Mouse (Mus musculus): Measurements from ENCODE around the gene Chtop. TPM values are rescaled to one million over a fixed set of nuclear protein-coding genes. Genes with fewer than 3 reads are reported as not detected.
A peak's percentile ranks its signal among the peaks of the same experiment; 100 is the strongest.

The Chtop gene
- polyA plus RNA-seq, 2 experiments: 103 to 169 TPM

DNA sequence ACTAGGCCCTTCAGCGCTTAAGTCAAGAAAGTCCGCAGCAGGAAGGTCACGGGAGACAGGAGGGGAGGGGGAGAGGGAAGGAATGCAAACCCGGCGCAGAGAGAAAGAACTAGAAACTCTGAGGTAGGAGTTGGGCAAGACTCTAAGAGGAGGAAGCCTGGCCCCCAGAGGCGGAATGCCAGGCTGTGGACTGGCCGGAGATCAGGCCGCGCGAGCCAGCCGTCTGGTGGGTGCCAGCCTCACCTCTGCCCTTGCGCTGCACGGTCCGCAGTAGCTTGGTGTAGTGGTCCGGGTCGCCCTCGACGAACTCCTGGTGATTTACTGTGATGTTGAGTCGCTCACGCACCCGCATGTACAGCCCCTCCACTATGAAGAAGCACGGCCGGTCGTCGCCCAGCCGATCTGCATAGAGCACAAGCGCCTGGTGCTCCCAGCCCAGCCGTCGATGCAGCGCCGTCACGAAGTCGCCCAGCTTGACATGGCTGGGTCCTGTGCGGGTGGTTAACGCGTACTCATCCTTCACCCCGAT lies 44.7 kb downstream of the Chtop start:
- Histone ChIP-seq H3K9ac (ENCODE audit: low read depth, low read length, severe bottlenecking) (peak overlapping the region; percentile 17; the same call in 1 of the 2 replicates), H3K4me3 (replicated peaks; ENCODE audit: low read length) (peak overlapping the region; percentile 40), H3K27ac (replicated peaks; ENCODE audit: low read depth, low read length) (no peak overlapping the region), H3K36me3 (ENCODE audit: control insufficient read depth, insufficient read depth, low read length) (no peaks in the 10 kb centered on the region), H3K4me1 (ENCODE audit: control insufficient read depth, insufficient read depth, low read length) (0 out of 2 replicates have a peak, but pooled peaks cover 2% of the 10 kb centered on the region), H3K4me2 (replicated peaks; ENCODE audit: low read depth, low read length, severe bottlenecking) (peak overlapping the region; percentile 79), H3K27me3 (ENCODE audit: control insufficient read depth, insufficient read depth, low read length) (peaks cover 41% of the 10 kb centered on the region), H3K9me3 (ENCODE audit: control insufficient read depth, low read length) (no peaks in the 10 kb centered on the region)
- DNase-seq (ENCODE audit: low spot score) (no peak), ATAC-seq (ENCODE audit: low FRiP score, low read depth) (no peak)
- 11% methylated on average over 37 of the region's 37 CpGs for WGBS
- no peak for TF ChIP-seq POLR2A (IDR thresholded peaks at IDR 0.05; ENCODE audit: borderline replicate concordance, extremely low read depth, insufficient read depth, insufficient read length)

GRCm38 (mm10) chr3:90462579-90462978 lies 46.7 kb downstream of the Chtop start:
- ATAC-seq (ENCODE audit: low FRiP score, low read depth): no peak
- DNase-seq (ENCODE audit: low spot score): no peak
- Histone ChIP-seq H3K27me3 (ENCODE audit: control insufficient read depth, insufficient read depth, low read length) (peaks cover 41% of the 10 kb centered on the region), H3K36me3 (ENCODE audit: control insufficient read depth, insufficient read depth, low read length) (no peaks in the 10 kb centered on the region), H3K4me1 (ENCODE audit: control insufficient read depth, insufficient read depth, low read length) (0 out of 2 replicates have a peak, but pooled peaks cover 2% of the 10 kb centered on the region), H3K9me3 (ENCODE audit: control insufficient read depth, low read length) (no peaks in the 10 kb centered on the region), H3K27ac (replicated peaks; ENCODE audit: low read depth, low read length) (no peak overlapping the region), H3K4me2 (replicated peaks; ENCODE audit: low read depth, low read length, severe bottlenecking) (no peak overlapping the region), H3K4me3 (replicated peaks; ENCODE audit: low read length) (no peak overlapping the region), H3K9ac (ENCODE audit: low read depth, low read length, severe bottlenecking) (no peak overlapping the region)
- TF ChIP-seq POLR2A (IDR thresholded peaks at IDR 0.05; ENCODE audit: borderline replicate concordance, extremely low read depth, insufficient read depth, insufficient read length): no peak
- 41% methylated on average over 7 of the region's 7 CpGs for WGBS

GRCm38 (mm10) chr3:90461935-90462334 lies 47.4 kb downstream of the Chtop start:
- no peak for TF ChIP-seq POLR2A (IDR thresholded peaks at IDR 0.05; ENCODE audit: borderline replicate concordance, extremely low read depth, insufficient read depth, insufficient read length)
- no peak overlapping the region for H3K4me2 ChIP-seq (replicated peaks; ENCODE audit: low read depth, low read length, severe bottlenecking)
- no peak overlapping the region for H3K27ac ChIP-seq (replicated peaks; ENCODE audit: low read depth, low read length)
- no peaks in the 10 kb centered on the region for H3K9me3 ChIP-seq (ENCODE audit: control insufficient read depth, low read length)
- no peak overlapping the region for H3K4me3 ChIP-seq (replicated peaks; ENCODE audit: low read length)
- peaks cover 41% of the 10 kb centered on the region for H3K27me3 ChIP-seq (ENCODE audit: control insufficient read depth, insufficient read depth, low read length)
- no peak for DNase-seq (ENCODE audit: low spot score)
- 86% methylated on average over 3 of the region's 3 CpGs for WGBS
- H3K9ac ChIP-seq (ENCODE audit: low read depth, low read length, severe bottlenecking): no peak overlapping the region
- H3K36me3 ChIP-seq (ENCODE audit: control insufficient read depth, insufficient read depth, low read length): no peaks in the 10 kb centered on the region
- ATAC-seq (ENCODE audit: low FRiP score, low read depth): no peak
- 0 out of 2 replicates have a peak, but pooled peaks cover 2% of the 10 kb centered on the region for H3K4me1 ChIP-seq (ENCODE audit: control insufficient read depth, insufficient read depth, low read length)

DNA sequence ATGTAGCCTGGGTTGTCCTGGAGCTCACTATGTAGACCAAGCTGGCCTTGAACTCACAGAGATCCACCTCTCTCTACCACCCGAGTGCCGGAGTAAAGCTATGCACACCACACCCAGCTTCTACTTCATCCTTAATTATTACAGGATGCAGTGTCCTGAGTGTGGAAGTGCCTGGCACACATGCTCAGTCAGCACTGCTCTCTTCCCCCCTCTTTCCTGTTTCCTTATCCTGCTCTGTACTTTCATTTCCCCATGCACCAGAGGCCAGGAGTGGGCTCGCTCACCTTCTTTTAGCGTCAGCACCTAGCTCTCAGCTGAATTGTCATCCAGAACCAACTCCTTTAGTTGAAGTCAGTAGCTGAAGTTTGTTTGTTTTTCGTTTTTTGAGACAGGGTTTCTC lies 49.0 kb downstream of the Chtop start:
- no peak for TF ChIP-seq POLR2A (IDR thresholded peaks at IDR 0.05; ENCODE audit: borderline replicate concordance, extremely low read depth, insufficient read depth, insufficient read length)
- 72% methylated on average over 5 of the region's 5 CpGs for WGBS
- no peak overlapping the region for H3K9ac ChIP-seq (ENCODE audit: low read depth, low read length, severe bottlenecking)
- H3K9me3 ChIP-seq (ENCODE audit: control insufficient read depth, low read length): no peaks in the 10 kb centered on the region
- DNase-seq (ENCODE audit: low spot score) (no peak), ATAC-seq (ENCODE audit: low FRiP score, low read depth) (no peak)
- no peaks in the 10 kb centered on the region for H3K4me1 ChIP-seq (ENCODE audit: control insufficient read depth, insufficient read depth, low read length)
- H3K27me3 ChIP-seq (ENCODE audit: control insufficient read depth, insufficient read depth, low read length): peaks cover 30% of the 10 kb centered on the region
- H3K4me2 ChIP-seq (replicated peaks; ENCODE audit: low read depth, low read length, severe bottlenecking): no peak overlapping the region
- H3K27ac ChIP-seq (replicated peaks; ENCODE audit: low read depth, low read length): no peak overlapping the region
- H3K36me3 ChIP-seq (ENCODE audit: control insufficient read depth, insufficient read depth, low read length): no peaks in the 10 kb centered on the region
- H3K4me3 ChIP-seq (replicated peaks; ENCODE audit: low read length): no peak overlapping the region

DNA sequence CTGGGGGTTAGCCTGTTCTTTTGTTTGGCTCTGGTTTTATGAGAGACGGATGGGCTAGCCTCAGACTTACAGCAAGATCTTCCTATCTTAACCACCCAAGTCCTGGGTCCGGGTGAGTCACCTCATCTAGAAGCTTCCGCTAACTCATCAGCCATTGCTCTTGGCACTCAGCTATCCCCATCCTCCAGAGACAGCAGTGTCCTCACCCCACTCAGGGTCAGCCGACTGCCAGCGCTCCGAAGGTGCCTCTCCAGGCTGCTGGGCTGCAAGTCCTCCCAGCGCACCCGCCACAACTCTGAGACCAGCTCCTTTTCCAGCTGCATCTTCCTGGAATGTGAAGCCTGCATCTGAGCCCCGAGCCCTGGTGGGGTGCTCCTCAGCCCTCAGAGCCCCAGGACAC lies 49.6 kb downstream of the Chtop start:
- H3K9ac ChIP-seq (ENCODE audit: low read depth, low read length, severe bottlenecking): no peak overlapping the region
- DNase-seq (ENCODE audit: low spot score) (no peak), ATAC-seq (ENCODE audit: low FRiP score, low read depth) (no peak)
- TF ChIP-seq POLR2A (IDR thresholded peaks at IDR 0.05; ENCODE audit: borderline replicate concordance, extremely low read depth, insufficient read depth, insufficient read length): no peak
- H3K4me2 ChIP-seq (replicated peaks; ENCODE audit: low read depth, low read length, severe bottlenecking): no peak overlapping the region
- H3K4me3 ChIP-seq (replicated peaks; ENCODE audit: low read length): no peak overlapping the region
- no peaks in the 10 kb centered on the region for H3K36me3 ChIP-seq (ENCODE audit: control insufficient read depth, insufficient read depth, low read length)
- no peak overlapping the region for H3K27ac ChIP-seq (replicated peaks; ENCODE audit: low read depth, low read length)
- H3K4me1 ChIP-seq (ENCODE audit: control insufficient read depth, insufficient read depth, low read length): no peaks in the 10 kb centered on the region
- WGBS: 80% methylated on average over 9 of the region's 9 CpGs
- peaks cover 24% of the 10 kb centered on the region for H3K27me3 ChIP-seq (ENCODE audit: control insufficient read depth, insufficient read depth, low read length)
- H3K9me3 ChIP-seq (ENCODE audit: control insufficient read depth, low read length): no peaks in the 10 kb centered on the region
